Comparison of ENCODE assay signal across 8 mouse cellular contexts in the genomic region with DNA sequence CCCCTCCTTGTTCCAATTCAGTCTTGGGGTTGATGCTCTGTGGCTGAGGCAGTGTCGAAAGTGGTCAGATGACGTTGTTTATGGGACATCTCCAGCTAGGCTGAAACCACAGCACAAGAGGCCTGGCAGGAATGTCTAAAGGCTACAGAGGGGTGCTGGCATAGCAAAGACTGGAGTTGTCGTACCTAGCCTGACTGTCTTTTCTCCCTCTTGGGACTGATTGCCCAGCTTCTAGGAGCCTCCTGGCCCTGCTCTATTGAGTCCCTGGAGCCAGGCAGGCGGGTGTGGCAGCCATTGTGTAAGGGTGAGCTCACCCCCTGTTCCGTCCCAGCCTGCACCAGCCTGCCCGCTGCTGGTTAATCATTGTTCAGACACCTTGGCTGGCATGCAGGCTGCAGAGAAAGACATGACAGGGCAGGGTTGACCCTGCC. TPM values are rescaled to one million over a fixed set of nuclear protein-coding genes. Genes with fewer than 3 reads are reported as not detected.
DNase-seq lines count a peak whose midpoint lies in the region; ATAC-seq and TF ChIP-seq lines count a peak whose summit lies in the region.

No protein-coding gene starts in this region.

- no peak overlapping the region for H3K4me3 ChIP-seq in forebrain, embryonic 10.5 days
- no peak overlapping the region for H3K4me3 ChIP-seq in forebrain, embryonic 16.5 days (replicated peaks; ENCODE audit: low read length)
- no peak overlapping the region for H3K4me3 ChIP-seq in heart, embryonic 12.5 days
- H3K4me3 ChIP-seq in myocyte, result no peak overlapping the region

- H3K27ac ChIP-seq in forebrain, embryonic 10.5 days, result 0 out of 2 replicates have a peak overlapping the region, but pooled peaks have one; percentile 13
- H3K27ac ChIP-seq in forebrain, embryonic 16.5 days (ENCODE audit: low read length), result no peak overlapping the region
- H3K27ac ChIP-seq in heart, embryonic 12.5 days (ENCODE audit: poor library complexity, severe bottlenecking), result no peak overlapping the region

- WGBS in forebrain, embryonic 10.5 days, result 76% methylated on average over 6 of the region's 6 CpGs
- 67% methylated on average over 6 of the region's 6 CpGs for WGBS in forebrain, embryonic 16.5 days
- WGBS in heart, embryonic 12.5 days, result 74% methylated on average over 6 of the region's 6 CpGs
- 16% methylated on average over 6 of the region's 6 CpGs for WGBS in large intestine, adult 2 months

- no peaks in the 10 kb centered on the region for H3K36me3 ChIP-seq in forebrain, embryonic 10.5 days (replicated peaks)
- H3K36me3 ChIP-seq in forebrain, embryonic 16.5 days (ENCODE audit: control insufficient read depth, insufficient read depth), result no peaks in the 10 kb centered on the region
- no peaks in the 10 kb centered on the region for H3K36me3 ChIP-seq in heart, embryonic 12.5 days
- no peaks in the 10 kb centered on the region for H3K36me3 ChIP-seq in myocyte (ENCODE audit: control insufficient read depth, insufficient read depth)

- H3K4me1 ChIP-seq in forebrain, embryonic 10.5 days, result no peaks in the 10 kb centered on the region
- H3K4me1 ChIP-seq in forebrain, embryonic 16.5 days (replicated peaks; ENCODE audit: control insufficient read depth, insufficient read depth, low read length), result no peaks in the 10 kb centered on the region
- H3K4me1 ChIP-seq in heart, embryonic 12.5 days (replicated peaks), result peaks cover 13% of the 10 kb centered on the region

- no peaks in the 10 kb centered on the region for H3K9me3 ChIP-seq in forebrain, embryonic 10.5 days
- H3K9me3 ChIP-seq in forebrain, embryonic 16.5 days (ENCODE audit: control insufficient read depth, low read length), result no peaks in the 10 kb centered on the region
- H3K9me3 ChIP-seq in heart, embryonic 12.5 days (replicated peaks), result 0 out of 2 replicates have a peak, but pooled peaks cover 3% of the 10 kb centered on the region

- TF ChIP-seq POLR2A in myocyte (IDR thresholded peaks at IDR 0.05; ENCODE audit: insufficient read length, low read depth), result peak; percentile 37

- no peak for ATAC-seq in forebrain, embryonic 16.5 days
- 0 out of 2 replicates have a peak, but pooled peaks have one; percentile 41 for ATAC-seq in heart, embryonic 12.5 days (ENCODE audit: insufficient number of reproducible peaks, low FRiP score)

- H3K79me2 ChIP-seq in myocyte (ENCODE audit: control insufficient read depth, insufficient read depth), result no peaks in the 10 kb centered on the region

- no peak overlapping the region for H3ac ChIP-seq in myocyte (ENCODE audit: control insufficient read depth, insufficient read length)

- no peak overlapping the region for H3K4me2 ChIP-seq in forebrain, embryonic 16.5 days (ENCODE audit: low read length)
- H3K4me2 ChIP-seq in heart, embryonic 12.5 days, result no peak overlapping the region
- peak overlapping the region; percentile 52 for H3K4me2 ChIP-seq in myocyte (ENCODE audit: low read depth)

- H3K27me3 ChIP-seq in forebrain, embryonic 10.5 days (ENCODE audit: poor library complexity, severe bottlenecking), result no peaks in the 10 kb centered on the region
- H3K27me3 ChIP-seq in forebrain, embryonic 16.5 days (replicated peaks; ENCODE audit: control insufficient read depth, insufficient read depth, low read length), result no peaks in the 10 kb centered on the region
- H3K27me3 ChIP-seq in heart, embryonic 12.5 days (replicated peaks), result peaks cover 6% of the 10 kb centered on the region; the same call in 1 of the 2 replicates
- no peaks in the 10 kb centered on the region for H3K27me3 ChIP-seq in myocyte (ENCODE audit: control insufficient read depth, insufficient read depth, insufficient read length)

- no peak overlapping the region for H3K9ac ChIP-seq in forebrain, embryonic 16.5 days (replicated peaks; ENCODE audit: low read depth, low read length)
- H3K9ac ChIP-seq in heart, embryonic 12.5 days, result no peak overlapping the region

- no peak for DNase-seq in forebrain, embryonic 10.5 days (ENCODE audit: extremely low spot score, low spot score)
- DNase-seq in large intestine, adult 2 months (ENCODE audit: low read depth, low spot score), result peak; percentile 87
- DNase-seq in spleen, adult 18-20 months, result no peak
- DNase-seq in thymus, postnatal 0 days (ENCODE audit: low spot score), result no peak
- DNase-seq in right cerebral cortex, postnatal 14 days, result no peak

TF ChIP-seq in myocyte, 11 proteins besides CTCF, POLR2A, EP300 and RAD21:
- TF ChIP-seq POLR2AphosphoS2 (IDR thresholded peaks at IDR 0.05; ENCODE audit: insufficient read length, low read depth), result no peak
- 0 out of 2 replicates have a peak, but pooled peaks have one; percentile 18 for TF ChIP-seq CEBPB (IDR thresholded peaks at IDR 0.05; ENCODE audit: insufficient read depth, poor library complexity, severe bottlenecking)
- TF ChIP-seq E2F4 (IDR thresholded peaks at IDR 0.05; ENCODE audit: insufficient read depth), result no peak
- TF ChIP-seq TCF12 (IDR thresholded peaks at IDR 0.05; ENCODE audit: insufficient read depth, poor library complexity, severe bottlenecking), result no peak
- no peak for TF ChIP-seq REST (IDR thresholded peaks at IDR 0.05; ENCODE audit: insufficient read depth, insufficient read length)
- peak in 1 of 3 experiments; percentile 42 for TF ChIP-seq MYOD1 (IDR thresholded peaks at IDR 0.05; ENCODE audit: control insufficient read depth in 1 of 3, insufficient read length in 2 of 3, low read depth in 2 of 3)
- no peak for TF ChIP-seq TCF3 (IDR thresholded peaks at IDR 0.05; ENCODE audit: insufficient read length, low read depth)
- TF ChIP-seq MYOG (IDR thresholded peaks at IDR 0.05; ENCODE audit: control insufficient read depth in 1 of 3, insufficient read depth in 1 of 3, insufficient read length in 2 of 3, low read depth in 2 of 3), result peak in 1 of 3 experiments; percentile 23
- no peak for TF ChIP-seq USF1 (IDR thresholded peaks at IDR 0.05; ENCODE audit: low read depth)

RNA-seq across cellular contexts. Expression of a gene that starts 40.3 kb away (rescaled TPM):
- 133 and 140 TPM in 2 replicates for polyA plus RNA-seq in forebrain, embryonic 10.5 days (2016; fragmentation: Nextera tagmentation; extraction: Ambion mirVana)
- polyA plus RNA-seq in forebrain, embryonic 16.5 days (2015; fragmentation: Nextera tagmentation; extraction: Ambion mirVana), result 25.0 and 33.4 TPM in 2 replicates
- 46.0 and 46.4 TPM in 2 replicates for polyA plus RNA-seq in heart, embryonic 12.5 days (2016; fragmentation: Nextera tagmentation; extraction: Ambion mirVana)
- 83.3 and 96.8 TPM in 2 replicates for polyA plus RNA-seq in large intestine, adult 2 months (2012; rRNA removed)
- 156 TPM for polyA plus RNA-seq in myocyte (2012; fragmentation: generic; extraction: Trizol)
- polyA plus RNA-seq in thymus, postnatal 0 days (2015; fragmentation: Nextera tagmentation; extraction: Ambion mirVana), result 16.2 TPM in 2 replicates
